Mouse (Mus musculus) kidney, postnatal 14 days (tissue): ENCODE results near the gene Pld2.

Experiments
- DNase-seq: peaks from one replicate; pipeline ENCODE4 v3.0.0; 2022; ENCODE audit warnings: mixed read lengths

Pld2 gene

GRCm38 (mm10) chr11:70579710-70580357 is 40.0 kb downstream of the Pld2 start:
- DNase-seq, result no peak

GRCm38 (mm10) chr11:70580358-70580720 is 40.5 kb downstream of the Pld2 start:
- DNase-seq, result no peak

DNA sequence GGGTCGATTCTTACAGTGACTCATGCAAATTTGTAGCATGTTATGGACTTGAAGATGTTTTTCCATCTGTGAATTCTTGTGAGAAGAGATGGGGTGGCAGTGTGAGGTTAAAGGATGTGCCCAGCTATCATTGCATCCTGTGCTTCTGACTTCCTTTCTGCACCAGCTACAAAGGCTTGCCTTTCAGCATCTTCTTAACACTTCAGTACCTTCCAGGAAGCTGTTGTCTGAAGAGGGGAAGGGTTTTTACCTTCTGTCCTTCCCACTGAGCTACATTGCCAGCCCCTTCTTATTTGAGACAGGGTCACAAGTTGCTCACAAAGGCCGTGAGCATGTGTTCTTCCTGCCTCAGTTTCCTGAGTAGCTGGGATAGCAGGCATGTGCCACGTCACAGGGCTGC is 41.1 kb downstream of the Pld2 start:
- DNase-seq, result no peak

DNA sequence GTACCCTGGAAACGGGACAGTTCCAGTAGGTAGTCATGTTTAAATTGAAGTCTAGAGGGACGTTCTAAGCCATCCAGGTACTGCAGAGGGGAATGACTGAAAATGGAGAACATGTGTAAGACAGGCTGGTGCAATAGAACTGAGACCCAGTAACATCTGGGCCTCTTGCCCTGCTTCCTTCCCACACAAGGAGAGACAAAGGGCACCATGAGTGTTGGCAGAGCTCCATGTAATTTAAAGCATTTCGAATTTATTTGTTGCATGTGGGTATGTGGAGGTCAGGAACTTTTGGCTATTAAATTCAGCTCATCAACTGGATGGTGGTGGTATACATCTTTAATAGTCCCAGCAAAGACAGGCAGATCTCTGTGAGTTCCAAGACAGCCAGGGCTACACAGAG is 42.3 kb downstream of the Pld2 start:
- DNase-seq, result no peak

GRCm38 (mm10) chr11:70583022-70583714 is 43.3 kb downstream of the Pld2 start:
- peak; percentile 25 for DNase-seq

- no peak for DNase-seq
Observed at GRCm38 (mm10) chr11:70583775-70584174, 43.9 kb downstream of the Pld2 start.

DNA sequence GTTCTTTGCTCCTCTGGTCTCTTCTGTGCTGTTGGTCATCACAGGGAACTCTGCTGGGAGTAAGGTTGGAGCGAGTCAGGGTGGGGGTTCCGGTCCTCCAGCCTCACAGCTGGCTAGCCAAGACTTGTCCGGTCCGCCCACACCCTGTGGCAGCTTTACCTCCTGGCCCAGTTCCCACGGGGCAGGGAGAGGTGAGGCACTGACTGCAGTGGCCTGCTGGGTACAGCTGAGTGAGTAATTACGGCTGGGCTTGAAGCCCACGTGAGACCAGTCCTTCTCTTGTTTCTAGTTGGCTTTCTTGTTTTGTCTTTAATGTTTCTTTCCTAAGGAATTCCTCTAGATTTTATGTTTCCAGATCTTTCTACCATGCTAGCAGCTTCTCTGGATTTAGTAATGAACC is 45.6 kb downstream of the Pld2 start:
- DNase-seq, result peak; percentile 88

GRCm38 (mm10) chr11:70586261-70586660 is 46.4 kb downstream of the Pld2 start:
- no peak for DNase-seq

DNA sequence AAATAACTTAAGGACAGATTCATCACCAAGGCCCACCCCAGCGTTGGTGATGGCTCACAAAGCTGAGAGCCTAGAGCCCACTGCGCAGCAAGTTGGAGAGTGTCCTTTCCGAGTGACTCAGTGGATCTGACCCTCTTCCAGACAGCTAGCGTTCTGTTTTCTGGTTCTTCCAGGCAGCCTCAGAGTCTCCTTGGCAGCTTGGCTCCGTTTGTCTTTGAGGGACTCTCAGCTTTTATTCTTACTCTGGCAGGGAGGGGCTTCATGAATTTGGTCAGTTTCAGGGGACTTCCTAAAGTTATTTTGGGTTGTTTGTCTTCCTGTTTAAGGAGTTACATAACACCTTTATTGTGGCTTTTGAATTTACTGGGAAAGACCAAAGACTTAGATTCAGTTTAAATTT is 47.1 kb downstream of the Pld2 start:
- DNase-seq, result no peak

GRCm38 (mm10) chr11:70591733-70592132 is 51.9 kb downstream of the Pld2 start:
- DNase-seq, result no peak

- peak; percentile 51 for DNase-seq
Observed at GRCm38 (mm10) chr11:70594253-70594989, 54.6 kb downstream of the Pld2 start.

GRCm38 (mm10) chr11:70595638-70596037 is 55.8 kb downstream of the Pld2 start:
- peak; percentile 44 for DNase-seq

GRCm38 (mm10) chr11:70596094-70596493 is 56.2 kb downstream of the Pld2 start:
- DNase-seq, result no peak

- DNase-seq, result no peak
Observed at GRCm38 (mm10) chr11:70597301-70597700, 57.4 kb downstream of the Pld2 start.

DNA sequence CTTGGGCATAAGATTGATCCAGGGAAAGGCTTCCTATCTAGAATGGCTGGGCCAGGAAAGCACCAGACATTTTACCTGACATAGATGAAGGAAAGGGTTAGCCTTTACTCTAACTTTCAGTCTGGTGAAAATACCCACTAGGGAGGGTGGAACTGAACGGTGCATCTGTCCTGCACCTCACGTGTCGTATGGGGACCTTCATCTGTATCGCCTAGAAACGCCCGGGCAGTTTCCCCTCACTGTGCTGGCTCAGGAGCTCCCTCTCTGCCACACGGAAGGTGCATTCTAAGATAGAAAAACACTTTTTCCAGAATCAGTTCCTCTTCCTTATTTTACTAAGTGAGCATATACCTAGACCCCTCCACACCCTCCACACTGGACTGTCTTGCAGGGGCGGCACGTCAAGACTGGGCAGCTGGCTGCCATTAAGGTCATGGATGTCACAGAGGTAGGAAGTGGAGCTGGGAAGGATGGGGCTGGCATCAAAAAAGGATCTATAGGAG is 58.6 kb downstream of the Pld2 start:
- no peak for DNase-seq

- DNase-seq, result peak; percentile 85
Observed at GRCm38 (mm10) chr11:70605024-70605566, 65.2 kb downstream of the Pld2 start.

GRCm38 (mm10) chr11:70606717-70607116 is 66.9 kb downstream of the Pld2 start:
- DNase-seq, result no peak

- DNase-seq, result no peak
Observed at GRCm38 (mm10) chr11:70607611-70608010, 67.7 kb downstream of the Pld2 start.
